Mouse (Mus musculus): ENCODE measurements at regions not wholly inside any gene's neighbourhood (a gene's known extent, or its start where the extent isn't known, plus 50 kb on each side); places are given as distances from the start of the nearest gene placed in this dataset.
"Not testable (repeated sequence)": the region's sequence is repeated elsewhere in the genome, so short reads cannot be mapped to it uniquely, and the experiment has no call there.

DNA sequence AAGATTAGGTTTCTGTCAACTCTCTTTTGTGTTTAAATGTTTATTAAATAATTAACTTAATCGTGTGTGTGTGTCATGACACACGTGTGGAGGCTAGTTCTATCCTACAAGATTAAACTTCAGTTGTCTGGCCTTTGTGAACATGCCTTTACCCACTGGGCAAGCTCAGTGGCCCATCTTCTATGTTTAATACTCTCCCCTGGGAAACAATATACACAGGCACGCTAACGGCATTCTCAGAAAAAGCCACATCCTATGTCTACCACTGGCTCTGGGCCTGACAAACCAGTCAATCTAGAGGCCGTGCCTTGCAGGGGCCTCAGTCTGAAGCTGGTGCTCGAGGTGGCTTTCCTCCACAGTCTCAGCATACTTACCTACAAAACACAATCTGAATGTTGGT lies 82.4 kb upstream of the Dynlt1c start:
- not testable (repeated sequence) for TF ChIP-seq CTCF (IDR thresholded peaks at IDR 0.05; ENCODE audit: borderline replicate concordance, control insufficient read depth, extremely low read depth, insufficient read depth, low read length, poor library complexity); POLR2A (IDR thresholded peaks at IDR 0.05; ENCODE audit: control insufficient read depth, extremely low read depth, insufficient read depth, low read length, poor library complexity)
